Mouse (Mus musculus) cerebellum, adult 9-10 months (tissue): ENCODE measurements at regions not wholly inside any gene's neighbourhood (a gene's known extent, or its start where the extent isn't known, plus 50 kb on each side); places are given as distances from the start of the nearest gene placed in this dataset.

Experiments used
- DNase-seq: peaks from one replicate; pipeline ENCODE4 v3.0.0; 2022

DNA sequence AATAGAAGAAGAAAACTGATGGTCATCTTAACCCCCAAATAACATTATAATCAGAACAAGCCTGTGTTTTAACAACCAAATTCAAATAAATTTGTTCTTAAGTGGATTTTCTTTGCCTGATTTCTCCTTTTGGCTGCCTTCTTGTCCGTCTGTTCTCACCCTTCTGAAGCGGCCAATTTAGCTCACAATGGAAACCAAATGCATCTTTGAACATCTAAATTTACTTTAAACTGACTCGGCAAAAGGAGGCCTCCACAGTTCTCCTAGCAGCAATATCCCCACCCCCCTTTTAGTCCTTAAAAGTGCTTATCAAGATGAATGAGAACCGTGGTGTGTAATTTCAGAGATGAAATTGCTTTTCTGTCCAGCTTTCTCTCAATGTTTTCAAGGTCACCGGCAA lies 389.6 kb upstream of the Adamts16 start:
- DNase-seq, result no peak

DNA sequence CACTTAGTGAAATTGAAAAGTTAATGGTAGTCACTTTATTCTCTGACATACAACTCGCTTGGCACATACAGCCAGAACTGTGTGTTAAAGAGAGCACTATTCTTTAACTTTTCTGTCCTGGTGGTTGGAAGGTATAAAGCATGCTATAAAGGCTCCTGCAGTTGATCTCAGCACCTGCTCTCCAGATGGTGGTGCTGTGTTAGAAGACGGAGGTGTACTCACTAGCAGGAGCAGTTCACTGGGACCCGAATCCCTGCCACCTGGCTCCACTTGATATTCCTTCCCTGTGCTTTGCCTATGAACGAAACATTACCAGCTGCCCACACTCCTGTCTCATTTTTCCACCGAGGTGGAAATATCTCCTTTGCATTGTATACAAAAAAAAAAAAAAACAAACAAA lies 373.2 kb upstream of the Adamts16 start:
- DNase-seq, result no peak

DNA sequence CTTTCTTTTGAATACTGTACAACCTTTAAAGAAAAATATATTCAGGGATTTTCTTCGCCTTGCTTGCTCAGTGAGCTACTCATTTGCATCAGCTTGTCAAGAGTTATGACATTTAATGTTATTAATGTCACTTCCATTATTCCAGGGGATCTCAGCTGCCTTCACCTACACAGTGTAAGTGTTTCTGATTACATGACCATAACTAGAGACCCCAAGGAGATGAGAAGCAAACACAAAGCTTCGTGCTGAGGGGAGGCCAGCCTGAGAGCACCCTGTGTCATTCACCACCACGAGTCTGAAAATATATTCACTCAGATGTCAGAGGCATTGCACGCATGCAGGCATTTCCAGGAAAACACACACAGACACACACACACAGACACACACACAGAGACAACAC lies 369.8 kb upstream of the Adamts16 start:
- DNase-seq, result no peak

DNA sequence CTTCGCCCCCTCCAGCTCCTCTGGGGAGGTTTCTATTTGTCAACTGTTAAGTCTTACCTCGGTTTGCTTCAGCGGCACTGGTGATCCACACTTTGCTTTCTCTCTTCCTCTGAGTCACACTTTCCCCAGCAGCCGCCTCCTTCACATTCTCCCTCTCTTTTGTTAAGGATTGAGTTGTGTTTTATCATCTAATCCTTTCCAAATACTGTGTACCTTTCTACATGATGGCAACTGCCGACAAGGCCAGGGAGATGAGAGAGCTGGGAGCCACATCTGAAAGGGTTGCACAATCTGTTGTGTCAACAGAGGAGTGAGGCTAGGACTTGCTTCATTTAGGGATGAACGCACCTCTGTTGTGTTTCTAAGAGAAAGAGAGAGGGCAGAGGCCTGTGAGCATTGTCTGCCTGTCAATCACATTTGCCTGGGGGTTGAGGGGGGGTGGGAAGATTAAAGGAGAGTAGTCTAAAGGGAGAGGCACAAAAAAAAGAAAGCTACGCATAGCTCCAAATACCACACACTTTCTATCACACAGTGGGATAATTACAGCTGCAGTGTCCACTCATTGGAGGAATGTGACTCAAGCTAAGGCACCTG lies 369.1 kb upstream of the Adamts16 start:
- DNase-seq, result no peak

DNA sequence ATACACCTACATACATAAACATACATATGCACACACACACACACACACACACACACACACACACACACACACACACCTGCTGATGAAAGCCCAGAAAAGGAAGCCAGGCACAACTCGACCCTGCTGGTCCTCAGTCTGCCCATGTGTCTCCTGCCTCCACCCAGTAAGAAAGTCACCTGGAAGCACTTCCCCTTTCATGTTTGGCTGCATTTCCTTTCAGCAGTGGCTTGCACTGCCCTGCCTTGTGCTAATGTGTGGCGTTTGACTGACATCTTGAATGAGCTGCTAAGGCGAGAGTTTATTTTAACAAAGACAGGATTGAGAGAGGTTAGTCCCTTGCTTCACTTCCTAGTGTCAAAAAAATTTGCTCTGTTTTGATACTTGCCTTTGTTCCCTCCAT lies 364.1 kb upstream of the Adamts16 start:
- DNase-seq, result no peak

DNA sequence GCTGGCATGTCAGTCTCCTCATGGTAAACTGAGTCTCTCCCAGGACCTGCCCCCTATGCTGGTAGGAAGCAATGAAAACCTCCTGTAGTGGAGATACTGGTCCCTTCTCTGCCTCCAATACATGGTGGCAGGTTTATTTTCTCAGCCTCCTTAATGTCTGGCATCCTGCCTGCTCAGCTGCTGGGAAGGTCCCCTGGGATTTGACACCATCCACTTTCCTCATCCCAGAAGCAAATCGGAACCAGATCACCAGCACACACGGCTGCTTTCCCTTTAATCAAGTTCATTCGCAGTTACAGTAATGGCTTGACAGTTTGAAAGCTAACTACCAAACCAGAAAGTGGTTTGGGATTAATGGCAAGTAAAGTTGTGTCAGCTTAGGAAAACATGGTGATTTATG lies 359.0 kb upstream of the Adamts16 start:
- no peak for DNase-seq

DNA sequence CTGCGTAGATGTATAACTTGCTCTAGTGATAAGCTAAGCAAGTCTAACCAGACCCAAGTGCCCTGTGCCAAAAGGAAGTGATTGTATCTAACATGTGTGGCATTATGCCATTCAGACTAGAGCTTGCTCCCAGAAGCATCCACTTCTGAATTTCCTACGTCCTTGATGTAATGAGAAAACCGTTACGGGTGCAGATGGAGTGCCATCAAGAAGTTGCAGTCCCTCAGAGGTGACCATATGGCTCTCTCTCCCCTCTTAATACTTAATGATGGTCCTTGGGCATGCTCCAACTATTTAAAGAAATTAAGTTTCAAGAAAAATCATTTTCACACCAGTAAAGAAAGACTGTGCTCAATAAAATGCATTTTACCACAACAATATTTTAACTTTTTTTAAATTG lies 354.1 kb upstream of the Adamts16 start:
- DNase-seq, result no peak

DNA sequence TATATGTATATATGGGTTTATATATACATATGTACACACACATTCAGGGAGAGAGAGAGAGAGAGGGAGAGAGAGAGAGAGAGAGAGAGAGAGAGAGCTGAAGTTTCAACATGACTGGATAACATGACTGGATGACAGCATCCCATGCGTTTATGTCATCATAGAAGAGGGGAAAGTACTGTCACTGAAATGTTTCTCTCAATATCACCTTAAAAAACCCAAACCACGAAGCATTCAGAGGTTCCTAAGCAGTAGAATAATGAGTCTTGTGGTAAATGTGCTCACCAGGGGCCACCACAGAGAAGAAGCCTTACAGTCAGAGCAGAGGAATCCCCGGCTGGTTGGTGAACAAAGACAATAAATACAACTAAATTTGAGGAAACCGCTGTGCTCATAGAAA lies 342.9 kb upstream of the Adamts16 start:
- DNase-seq, result no peak

DNA sequence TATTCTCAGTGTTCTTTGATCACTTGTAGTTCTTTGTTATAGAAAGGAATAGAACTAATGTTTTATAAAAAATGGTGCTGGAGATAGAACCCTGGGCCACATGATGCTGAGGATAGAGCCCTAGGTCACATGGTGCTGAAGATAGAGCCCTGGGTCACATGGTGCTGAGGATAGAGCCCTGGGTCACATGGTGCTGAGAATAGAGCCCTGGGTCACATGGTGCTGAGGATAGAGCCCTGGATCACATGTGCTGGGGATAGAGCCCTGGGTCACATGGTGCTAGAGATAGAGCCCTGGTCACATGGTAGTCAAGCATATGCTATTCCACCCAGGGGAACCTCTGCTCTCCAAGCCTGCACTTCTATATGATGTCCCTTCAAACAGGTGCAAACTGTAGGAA lies 337.5 kb upstream of the Adamts16 start:
- DNase-seq, result no peak

DNA sequence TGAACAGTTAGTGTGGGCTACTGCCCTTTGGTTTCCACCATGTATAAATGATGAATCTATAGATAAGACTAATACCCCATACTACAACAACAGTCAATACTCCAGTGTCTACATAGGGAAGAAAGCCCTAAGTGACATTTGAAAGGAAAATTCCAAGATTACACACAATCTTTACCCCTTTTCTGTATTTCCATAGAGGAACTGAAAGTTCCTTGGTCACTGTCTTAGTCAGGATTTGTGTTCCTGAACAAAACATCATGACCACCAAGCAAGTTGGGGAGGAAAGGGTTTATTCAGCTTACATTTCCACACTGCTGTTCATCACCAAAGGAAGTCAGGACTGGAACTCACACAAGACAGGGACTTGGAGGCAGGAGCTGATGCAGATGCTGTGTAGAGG lies 332.7 kb upstream of the Adamts16 start:
- DNase-seq, result no peak

DNA sequence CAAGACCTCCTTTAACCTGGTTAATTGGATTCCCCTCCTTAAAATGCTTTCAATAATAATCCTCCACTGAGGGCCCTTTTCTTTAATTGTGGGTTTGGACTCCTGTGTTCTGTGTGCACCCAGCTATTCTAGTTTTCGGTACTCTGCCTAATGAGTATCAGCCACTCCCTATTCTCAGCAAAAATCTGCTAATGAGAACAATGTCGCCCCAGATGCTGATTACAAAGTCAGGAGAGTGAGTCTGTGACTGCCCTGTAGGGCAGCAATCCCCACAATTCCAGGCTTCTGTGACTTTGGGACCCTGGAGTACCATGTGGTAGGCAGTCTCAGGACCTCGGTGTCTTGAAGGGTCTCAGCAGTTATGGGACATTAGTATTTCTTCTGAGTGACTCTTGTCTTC lies 324.6 kb upstream of the Adamts16 start:
- DNase-seq, result no peak

DNA sequence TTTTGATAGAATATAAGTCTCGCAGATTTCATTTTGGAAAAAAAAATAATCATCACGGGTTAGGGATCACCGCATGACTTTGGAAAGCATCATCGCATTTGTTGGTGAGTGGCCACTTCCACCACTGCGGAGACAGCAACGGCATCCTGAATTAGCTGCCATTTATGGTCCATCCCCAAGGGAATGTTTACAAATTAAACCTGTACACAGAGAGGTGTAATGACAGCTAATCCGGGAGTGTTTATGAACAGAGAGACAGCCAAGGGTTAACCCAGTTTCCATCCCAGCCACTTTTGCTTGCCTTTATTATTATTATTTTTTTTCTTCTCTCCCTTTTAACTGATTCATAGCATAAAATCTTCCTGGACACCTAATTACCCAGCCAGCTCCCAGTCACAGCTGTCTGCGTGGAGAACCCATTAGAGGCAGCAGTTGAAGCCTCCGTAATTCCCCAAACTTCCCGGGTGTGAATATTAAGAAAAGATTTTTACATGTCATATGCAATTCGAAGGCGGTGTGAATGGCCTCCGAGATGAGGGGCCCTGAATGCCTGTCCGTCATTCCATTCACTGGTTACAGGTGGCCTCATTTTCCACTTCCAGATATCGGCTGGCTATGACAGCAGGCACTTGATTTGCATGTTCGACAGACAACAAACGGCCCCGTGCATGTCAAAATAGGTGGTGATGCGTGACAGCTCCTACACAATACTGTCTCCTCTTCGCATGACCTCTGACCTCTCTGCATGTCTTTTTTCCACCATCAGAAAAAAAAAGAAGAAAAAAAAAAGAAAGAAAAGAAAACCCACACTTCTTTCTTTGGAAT lies 323.7 kb upstream of the Adamts16 start:
- DNase-seq, result no peak

DNA sequence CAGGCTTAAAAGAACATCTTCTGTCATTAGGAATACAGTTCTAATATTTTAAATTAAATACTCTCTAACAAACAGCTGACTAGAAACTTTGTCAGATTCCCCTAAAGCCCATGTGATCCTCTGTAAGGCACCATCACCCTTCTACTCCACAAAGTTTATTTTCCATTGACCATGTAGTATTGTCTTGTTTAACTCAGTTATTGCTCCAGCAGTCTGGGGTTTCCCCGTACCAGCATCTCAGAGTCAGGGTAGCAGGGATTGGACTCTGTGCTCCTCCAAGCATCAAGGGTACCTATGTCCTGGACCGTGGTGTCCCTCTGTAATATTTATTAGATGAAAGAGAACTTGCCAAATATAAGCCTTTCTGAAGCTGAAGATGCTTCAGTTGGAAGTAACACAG lies 322.4 kb upstream of the Adamts16 start:
- DNase-seq, result no peak

DNA sequence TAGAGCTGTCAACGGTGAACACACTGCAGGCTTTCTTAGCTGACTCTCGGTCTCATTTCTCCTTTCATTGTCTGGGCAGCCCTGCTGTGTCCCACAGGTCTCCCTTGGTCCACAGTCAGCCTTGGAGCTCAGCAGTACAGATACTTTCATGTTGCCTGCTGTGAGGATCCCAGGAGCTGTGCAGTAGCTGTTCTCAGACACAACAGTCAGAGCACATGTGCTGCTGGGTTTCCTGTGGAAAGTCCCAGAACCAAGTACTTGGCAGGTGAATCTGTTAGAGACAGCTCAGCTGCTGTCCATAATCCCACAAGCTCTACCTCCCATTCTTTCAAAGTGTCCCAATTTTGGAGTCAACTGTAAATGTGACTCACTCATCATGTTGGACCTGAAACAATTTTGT lies 321.3 kb upstream of the Adamts16 start:
- no peak for DNase-seq

DNA sequence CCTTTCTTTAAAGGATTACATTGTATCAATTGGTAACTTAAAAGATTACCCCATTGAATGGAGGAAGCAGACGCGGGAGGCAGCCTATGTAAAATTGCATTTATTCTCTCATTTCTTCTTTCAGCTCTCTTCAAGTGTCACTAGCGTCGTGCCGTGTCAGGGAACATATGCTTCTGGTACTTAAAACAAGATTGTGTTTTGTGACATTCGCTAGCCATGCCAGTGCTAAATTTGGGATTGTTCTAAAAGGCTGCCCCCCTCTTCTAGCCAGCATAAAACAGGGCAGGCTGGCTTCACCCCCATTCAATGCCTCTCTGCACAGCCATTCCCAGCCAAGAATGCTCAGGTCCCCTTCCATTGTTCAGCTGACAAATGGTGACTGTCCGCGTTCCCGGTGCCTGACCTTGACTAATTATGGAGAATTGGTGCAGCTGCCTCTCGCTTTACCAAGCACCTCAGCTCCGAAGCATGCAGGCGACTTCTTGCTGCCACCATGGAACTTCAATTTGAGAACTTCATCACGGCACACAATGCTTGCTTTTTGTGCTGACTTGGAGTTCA lies 316.8 kb upstream of the Adamts16 start:
- no peak for DNase-seq

DNA sequence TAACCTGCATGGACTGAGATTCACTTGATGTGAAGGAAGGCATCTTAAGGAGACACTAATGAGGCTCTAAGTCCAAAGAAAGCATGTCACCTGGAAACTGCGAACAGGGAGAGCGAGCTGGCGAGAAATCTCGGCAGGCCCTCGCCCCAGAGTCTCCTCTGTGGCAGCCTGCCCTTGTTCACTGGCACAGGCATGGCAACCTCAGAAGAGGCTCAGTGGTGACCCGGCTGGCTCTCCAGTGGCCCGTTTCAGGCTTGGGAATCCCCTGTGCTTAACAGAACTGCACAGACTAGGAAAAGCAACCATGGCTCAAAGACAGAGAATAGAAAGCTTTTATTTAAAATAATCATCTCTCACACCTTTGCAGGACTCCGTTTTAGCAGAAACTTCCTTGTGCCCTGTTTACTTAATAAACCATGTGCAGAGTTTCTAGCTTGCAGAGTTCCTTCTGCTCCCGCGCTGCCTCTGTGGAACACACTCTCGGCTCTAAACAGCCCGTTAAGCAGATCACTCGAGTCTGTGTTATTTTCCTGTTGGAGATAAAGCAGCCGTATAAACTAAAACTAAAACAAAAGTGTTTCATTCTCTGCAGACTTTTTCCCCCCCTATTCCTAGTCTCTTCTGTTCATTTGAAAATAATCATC lies 316.2 kb upstream of the Adamts16 start:
- no peak for DNase-seq

DNA sequence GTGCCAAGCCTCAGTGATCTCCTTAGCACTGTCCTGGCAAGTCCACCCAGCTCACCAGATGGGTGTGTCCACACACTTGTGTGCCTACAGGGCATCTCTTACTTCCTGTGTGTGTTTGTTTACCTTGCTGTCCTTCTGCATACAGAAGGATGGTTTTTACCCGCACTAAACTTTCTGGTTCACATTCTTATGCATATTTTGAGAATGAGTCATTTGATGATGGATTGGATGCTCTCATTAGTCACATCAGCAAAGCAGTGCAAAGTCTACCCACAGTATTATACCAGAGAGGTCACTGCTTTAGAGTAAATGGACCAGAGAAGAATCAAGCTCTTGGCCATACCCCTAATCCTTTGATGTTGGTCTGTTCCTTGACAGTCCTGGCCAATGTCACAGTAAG lies 308.5 kb upstream of the Adamts16 start:
- no peak for DNase-seq

DNA sequence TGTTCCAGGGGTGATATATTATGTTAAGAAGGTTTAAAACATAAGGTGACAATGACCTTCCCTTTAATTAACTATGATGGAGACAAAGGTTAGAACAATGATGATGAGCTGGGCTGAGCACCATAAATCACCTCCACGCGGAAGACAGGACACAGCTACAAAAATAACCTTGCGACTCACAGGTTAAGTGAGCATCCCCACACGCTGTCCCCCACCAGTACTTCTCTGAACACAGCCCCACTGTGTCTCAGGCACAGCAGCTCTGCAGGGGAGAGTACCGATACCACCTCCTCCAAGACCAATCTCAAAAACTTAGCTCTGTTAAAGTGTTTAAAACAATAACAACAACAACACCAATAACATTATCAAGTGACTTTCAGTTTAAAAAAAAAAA lies 307.7 kb upstream of the Adamts16 start:
- no peak for DNase-seq

DNA sequence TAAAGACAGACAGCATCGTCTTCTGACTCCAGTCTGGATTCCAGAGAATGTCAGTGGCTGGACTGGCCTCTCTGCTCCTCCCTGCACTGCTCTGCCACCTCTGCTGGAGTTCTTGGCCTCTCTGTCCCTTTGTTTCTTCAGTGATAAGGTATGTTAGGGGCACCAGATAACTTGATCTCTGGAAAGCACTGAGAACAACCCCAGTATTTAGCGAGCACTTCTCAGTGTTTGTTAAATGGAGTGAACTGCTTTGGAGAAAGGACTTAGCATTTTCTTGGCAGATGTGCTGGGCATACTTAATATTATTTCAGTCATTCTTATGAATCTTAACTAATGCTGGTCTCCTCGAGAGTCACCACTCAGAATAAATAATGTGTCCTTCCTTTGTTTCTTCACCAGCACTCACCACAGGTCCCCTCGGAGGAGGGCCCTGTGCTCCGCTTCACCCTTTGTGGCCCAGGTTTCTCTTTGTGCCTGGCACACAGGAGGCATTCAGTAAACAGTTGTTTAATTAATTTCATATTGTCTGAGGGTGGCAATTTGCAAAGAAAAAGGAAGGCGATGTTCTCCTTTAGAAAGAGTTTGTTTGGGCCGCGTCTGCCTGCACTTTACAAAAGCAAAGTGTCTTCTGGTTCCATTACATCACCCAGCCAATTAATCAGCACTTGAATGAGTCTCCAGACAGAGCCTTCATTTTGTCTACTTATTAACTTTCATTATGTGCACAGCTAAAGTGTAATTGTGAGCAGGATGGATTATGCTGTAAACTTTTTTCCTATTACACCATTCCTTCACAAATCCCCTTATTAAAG lies 307.1 kb upstream of the Adamts16 start:
- DNase-seq, result peak; percentile 8

DNA sequence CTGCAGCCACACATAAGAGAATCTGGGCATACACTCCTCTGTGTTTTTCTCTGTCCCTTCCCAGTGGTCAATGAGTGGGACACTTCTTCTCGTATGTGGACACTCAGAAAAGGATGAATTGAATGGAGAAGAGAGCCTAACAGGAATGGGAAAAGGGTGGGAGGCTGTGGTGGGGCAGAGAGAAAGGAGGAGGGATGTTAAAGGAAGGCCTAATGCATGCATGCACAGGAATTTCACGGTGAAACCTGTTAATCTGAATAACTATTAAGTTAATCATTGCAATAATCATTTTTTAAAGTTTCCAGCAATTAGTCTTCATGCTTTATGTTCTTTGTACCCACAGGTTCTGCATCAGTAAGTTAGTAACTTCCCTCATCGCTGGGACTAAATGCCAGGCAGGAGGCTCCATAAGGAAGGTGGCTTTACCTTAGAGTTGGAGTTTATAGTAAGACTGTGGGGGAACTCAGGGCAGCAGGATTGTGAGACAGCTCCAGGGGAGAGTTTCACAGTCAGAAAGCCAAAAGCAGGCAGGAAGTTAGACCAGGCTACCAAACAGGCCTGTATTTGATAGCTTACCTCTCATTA lies 305.3 kb upstream of the Adamts16 start:
- no peak for DNase-seq

DNA sequence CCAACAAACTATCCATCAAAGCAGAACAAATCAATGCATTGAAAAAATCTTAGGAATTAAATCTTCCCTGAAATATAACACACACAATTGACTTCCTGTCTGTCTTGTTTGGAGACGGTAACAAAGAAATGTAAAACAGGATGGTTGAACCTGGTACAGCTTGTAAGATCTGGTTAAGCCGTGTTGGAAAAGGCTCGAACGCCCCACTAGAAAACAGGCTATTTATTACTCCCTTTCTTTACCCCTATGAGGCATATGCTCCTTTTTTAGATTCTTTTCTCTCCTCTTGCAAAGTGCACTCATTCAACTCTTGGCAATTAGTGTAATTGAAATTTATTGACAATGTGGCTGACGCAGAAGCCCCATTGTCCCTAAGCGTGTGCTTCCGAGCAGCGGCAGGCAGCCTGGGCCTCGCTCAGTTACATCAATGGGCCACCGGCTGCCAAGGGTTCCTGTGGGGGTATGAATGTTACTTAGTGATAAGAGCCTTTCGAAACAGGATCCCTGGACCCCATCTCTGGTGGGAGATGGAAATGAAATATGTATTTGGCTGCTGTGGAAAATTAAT lies 297.2 kb upstream of the Adamts16 start:
- DNase-seq, result no peak

DNA sequence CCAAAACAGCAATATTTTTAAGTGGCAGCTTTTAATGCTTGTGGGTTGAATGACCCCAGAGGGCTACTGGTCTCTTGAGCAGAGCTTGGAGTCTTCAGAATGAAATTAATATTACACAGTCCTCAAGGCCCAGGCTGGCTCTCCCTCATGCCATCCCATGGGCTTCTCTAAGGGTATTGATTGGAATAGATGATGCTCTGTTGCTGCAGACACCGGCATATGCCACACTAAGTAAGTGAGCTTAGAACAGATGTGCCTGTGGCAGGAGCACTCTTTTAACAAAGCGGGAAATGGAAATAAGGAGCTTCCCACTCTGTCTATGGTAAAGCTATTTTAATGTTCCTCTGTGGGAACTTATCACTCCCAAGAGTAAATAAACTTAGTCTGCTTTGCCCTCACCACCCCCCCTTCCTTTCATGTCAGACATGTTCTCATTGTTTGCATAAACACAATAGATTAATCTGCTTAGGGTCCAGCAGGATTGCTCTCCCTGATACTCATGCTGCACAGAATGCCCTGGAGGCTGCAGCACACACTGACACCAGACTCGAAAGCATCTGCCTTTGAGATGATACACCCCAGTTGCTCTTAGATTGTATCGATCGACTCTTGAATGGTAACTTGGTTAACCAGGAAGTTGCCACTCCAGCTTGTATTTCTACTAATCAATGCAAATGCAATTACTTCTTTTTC lies 294.5 kb upstream of the Adamts16 start:
- DNase-seq, result no peak
